Mouse (Mus musculus): ENCODE results near the gene Pcdh15.

Gene Pcdh15

GRCm38 (mm10) chr10:73333426-73333825 lies 234.3 kb downstream of the Pcdh15 start:
- DNase-seq (ENCODE audit: extremely low read depth, low read depth, low spot score) = no peak

- DNase-seq (ENCODE audit: extremely low read depth, low read depth, low spot score) = no peak
Measured at GRCm38 (mm10) chr10:73379001-73379400, 279.9 kb downstream of the Pcdh15 start.

DNA sequence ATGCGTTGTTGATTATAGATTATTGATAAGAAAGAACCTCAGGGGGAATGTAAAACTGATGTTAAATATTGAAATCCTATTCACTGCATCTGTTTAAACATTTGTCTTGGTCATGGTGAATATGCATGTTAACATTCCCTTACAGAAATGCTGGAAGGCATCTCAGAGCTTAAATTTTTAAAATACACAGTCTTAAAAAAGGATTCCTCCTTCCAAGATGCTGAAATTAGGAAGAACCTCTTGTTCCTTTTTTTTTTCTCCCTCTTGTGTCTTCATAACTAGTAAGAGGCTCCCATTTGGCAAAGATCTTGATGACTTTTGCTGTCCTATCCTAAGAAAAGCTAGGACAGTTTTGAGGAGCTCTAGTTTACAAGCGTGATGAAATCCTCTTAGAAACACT lies 284.9 kb downstream of the Pcdh15 start:
- DNase-seq (ENCODE audit: extremely low read depth, low read depth, low spot score) = no peak

GRCm38 (mm10) chr10:73400426-73400825 lies 301.3 kb downstream of the Pcdh15 start:
- DNase-seq (ENCODE audit: extremely low read depth, low read depth, low spot score) = no peak

DNA sequence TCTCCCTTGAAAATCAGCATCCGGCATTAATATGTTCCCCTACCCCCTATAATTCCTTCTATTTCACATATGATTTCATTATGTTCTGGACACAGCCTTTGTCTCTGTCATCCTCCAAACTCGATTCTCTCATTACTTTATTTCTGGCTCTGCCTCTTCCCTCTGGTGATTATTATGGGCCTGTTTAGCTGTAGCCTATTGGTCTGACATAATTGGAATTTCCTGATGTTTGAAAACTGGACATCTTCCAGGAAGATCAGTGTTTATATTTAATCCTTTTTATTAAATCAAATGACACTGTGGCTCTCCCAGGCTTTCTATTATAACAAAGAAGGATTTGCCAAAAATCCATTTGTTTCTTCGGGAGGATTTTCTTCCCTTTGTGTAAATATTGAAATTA lies 326.3 kb downstream of the Pcdh15 start:
- DNase-seq (ENCODE audit: extremely low read depth, low read depth, low spot score) = no peak

DNA sequence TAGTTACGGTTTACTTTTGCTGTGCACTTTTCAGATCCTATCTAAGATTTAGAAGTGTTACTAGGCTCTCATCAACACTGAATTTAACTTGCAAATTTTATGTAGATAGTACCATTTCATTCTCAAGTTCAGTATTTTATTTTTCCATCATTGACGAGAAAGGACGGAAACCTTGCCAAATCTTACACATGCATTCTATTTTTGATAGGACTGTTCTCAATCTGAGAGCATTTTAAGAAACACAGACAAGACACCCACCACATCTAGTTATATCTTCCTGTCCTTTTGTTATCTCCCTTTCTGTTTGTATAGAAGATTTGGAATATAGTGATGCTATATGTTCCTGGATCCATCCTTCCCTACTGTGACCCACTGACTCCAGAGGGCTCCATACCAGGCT lies 332.2 kb downstream of the Pcdh15 start:
- no peak for DNase-seq (ENCODE audit: extremely low read depth, low read depth, low spot score)

GRCm38 (mm10) chr10:73484082-73484481 lies 384.9 kb downstream of the Pcdh15 start:
- DNase-seq (ENCODE audit: extremely low read depth, low read depth, low spot score) = no peak

- DNase-seq (ENCODE audit: extremely low read depth, low read depth, low spot score) = no peak
Measured at GRCm38 (mm10) chr10:73491654-73492053, 392.5 kb downstream of the Pcdh15 start.

GRCm38 (mm10) chr10:73514846-73515245 lies 415.7 kb downstream of the Pcdh15 start:
- no peak for DNase-seq (ENCODE audit: extremely low read depth, low read depth, low spot score)

GRCm38 (mm10) chr10:73515742-73516141 lies 416.6 kb downstream of the Pcdh15 start:
- no peak for DNase-seq (ENCODE audit: extremely low read depth, low read depth, low spot score)

DNA sequence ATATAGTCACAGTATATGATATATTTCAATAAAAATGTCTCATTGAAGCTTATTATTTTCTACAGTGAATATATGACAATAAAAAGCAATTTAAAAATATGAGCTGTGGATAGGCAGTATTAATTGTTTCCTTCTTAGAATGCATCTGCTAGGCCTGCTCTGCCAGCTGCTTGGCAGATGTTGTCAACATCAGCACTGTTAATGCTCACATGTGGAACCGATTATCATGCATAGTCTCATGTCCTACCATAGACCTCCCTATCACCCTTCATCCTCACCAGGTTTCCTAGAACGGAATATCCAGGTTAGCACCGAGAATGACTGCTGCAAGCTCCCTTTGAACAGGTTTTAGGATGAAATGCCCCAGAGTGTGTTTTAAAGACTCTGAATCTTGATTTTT lies 420.3 kb downstream of the Pcdh15 start:
- no peak for DNase-seq (ENCODE audit: extremely low read depth, low read depth, low spot score)

DNA sequence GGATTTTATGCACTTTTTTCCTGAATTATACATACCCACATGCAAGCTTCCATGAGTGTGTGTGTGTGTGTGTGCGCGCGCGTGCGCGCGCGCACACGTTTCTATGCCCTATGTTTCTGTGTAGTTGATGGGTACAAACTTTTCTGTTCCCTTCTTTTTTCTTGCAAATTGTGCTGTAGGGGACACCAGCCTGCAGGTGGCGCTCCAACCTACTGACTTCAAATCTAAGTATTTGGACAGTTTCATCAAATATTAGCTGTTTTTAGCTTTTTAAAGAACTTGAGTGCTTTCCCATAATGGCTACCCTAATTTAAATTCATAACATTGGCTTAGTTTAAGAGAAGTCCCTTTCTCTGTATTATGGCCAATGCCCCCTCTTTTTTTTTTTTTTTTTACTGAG lies 453.7 kb downstream of the Pcdh15 start:
- DNase-seq (ENCODE audit: extremely low read depth, low read depth, low spot score) = no peak

- DNase-seq (ENCODE audit: extremely low read depth, low read depth, low spot score) = no peak
Measured at GRCm38 (mm10) chr10:73564216-73564615, 465.1 kb downstream of the Pcdh15 start.

DNA sequence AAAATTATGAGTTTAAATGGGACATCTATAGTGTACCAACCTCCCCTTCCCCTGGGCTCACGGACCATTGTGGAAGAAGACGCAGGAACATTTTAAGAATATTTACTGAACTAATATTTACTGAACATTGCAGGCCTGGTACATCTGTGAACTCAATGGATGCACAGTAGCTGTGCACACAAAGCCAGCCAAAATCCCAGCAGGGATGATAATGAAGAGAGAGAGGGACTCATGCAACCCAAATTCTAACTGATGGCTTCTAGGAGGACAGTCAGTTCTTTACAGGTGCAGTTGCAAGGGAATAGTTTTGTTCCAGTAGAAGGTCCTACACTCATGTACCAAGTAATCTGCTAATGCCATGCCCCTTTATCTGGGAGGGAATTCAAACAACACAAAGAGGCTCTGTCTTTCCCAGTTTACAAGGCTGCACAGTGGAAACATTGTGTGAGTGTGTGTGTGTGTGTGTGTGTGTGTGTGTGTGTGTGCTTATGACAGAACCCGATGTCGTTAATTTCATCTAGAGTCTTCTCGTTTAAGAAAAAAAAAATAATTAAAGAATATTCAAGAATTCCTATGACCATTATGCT lies 475.7 kb downstream of the Pcdh15 start:
- no peak for DNase-seq (ENCODE audit: extremely low read depth, low read depth, low spot score)

- DNase-seq (ENCODE audit: extremely low read depth, low read depth, low spot score) = no peak
Measured at GRCm38 (mm10) chr10:73667501-73667900, 568.4 kb downstream of the Pcdh15 start.

DNA sequence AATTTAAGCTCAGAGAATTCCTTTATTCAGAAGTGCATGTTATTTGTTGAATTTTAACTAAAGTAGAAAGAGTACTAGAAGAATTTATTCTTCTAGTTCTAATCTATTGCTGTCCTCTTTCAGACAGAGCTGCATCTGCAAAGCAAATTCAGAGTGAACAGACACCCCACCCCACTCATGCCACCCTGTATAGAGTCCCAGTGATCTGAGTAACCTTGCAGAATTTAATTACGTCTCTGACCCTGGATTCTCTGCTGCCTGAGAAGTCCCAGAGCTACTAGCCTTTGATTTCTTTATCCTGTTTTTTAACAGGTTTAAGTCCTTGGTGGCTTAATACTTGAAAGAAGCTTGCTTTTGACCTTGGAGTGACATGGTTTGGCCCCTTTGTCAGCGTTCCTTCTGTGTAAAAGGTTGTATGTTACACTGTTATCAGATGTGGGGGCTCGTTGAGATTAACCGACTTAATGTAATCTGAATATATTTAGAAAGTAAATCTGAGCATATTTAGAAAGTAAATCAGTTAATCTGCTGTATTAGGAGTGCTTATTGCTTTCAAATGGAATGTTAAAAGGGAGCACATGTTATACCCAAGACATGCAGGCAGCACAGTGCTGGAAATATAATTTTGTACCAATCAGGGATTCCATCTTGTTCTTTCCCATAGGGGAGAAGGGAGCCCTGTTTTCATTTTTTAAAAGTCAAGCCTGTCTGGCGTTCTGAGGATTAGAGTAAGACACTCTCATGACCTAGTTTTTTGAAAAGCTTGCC lies 601.6 kb downstream of the Pcdh15 start:
- DNase-seq (ENCODE audit: extremely low read depth, low read depth, low spot score) = no peak

DNA sequence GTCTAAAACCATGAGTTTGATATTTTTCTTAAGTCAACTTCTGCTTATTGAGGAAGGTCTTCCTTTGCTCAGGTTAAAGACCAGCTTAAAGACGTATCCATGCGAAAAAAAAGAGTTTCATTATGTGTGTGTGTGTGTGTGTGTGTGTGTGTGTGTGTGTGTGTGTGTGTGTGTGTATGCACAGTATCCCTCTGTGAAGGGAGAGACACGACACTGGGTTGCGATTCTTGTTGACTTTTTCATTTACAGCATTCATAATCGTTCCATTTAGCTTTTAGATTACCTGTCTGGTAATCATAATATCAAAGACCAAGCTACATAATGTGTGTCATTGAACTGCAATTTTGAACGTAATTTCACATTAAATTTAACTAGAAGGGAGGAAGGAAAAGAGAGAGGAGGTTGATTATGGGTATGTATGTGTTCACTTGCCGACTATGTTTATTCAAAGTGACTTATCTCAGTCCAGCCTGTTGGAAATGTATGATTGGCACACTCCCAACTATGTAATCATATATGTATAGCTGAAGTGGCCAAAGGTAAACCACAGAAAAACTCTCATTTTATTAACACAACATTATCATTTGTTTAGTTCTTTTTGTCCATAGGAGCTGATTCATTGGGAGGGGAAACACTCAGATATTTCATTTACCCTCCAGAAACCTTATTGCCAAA lies 626.6 kb downstream of the Pcdh15 start:
- no peak for DNase-seq (ENCODE audit: extremely low read depth, low read depth, low spot score)

GRCm38 (mm10) chr10:73733246-73733645 lies 634.1 kb downstream of the Pcdh15 start:
- no peak for DNase-seq (ENCODE audit: extremely low read depth, low read depth, low spot score)

GRCm38 (mm10) chr10:73749021-73749420 lies 649.9 kb downstream of the Pcdh15 start:
- DNase-seq (ENCODE audit: extremely low read depth, low read depth, low spot score) = no peak

DNA sequence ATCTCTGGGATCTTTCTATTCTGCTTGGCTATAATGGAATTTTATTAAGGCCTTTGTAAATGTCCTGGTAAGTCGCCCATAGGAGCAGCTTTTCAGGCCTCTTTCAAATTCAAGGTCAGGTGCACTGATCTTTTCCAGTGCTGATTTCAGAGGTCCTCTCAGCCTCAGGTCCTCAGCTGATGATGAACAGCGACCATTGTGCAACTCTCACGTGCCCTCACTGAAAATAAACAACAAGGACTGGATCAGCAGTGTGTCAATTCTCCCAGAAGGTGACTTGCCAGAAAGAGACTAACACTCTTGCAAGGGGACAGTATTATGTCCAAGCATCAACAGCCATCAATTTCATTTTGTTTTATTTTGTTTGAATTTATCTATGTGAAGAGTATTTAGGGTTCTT lies 654.7 kb downstream of the Pcdh15 start:
- no peak for DNase-seq (ENCODE audit: extremely low read depth, low read depth, low spot score)

- DNase-seq (ENCODE audit: extremely low read depth, low read depth, low spot score) = no peak
Measured at GRCm38 (mm10) chr10:73782945-73783344, 683.8 kb downstream of the Pcdh15 start.

- no peak for DNase-seq (ENCODE audit: extremely low read depth, low read depth, low spot score)
Measured at GRCm38 (mm10) chr10:73788163-73788562, 689.0 kb downstream of the Pcdh15 start.

All from fat pad, adult 2 months (tissue).